Mouse (Mus musculus) kidney, embryonic 14.5 days (tissue): ENCODE results near the gene Rbfox2. TPM values are rescaled to one million over a fixed set of nuclear protein-coding genes. Genes with fewer than 3 reads are reported as not detected.

Experiments used
- ATAC-seq: fragments of 200-750 bp; cut with Nextera tagmentation; 2 replicates; pipeline ENCODE4 v1.8.0; 2017; ENCODE audit warnings: moderate number of reproducible peaks, mild to moderate bottlenecking, moderate TSS enrichment, moderate library complexity; ENCODE audit not compliant: low FRiP score, low TSS enrichment
- H3K27ac ChIP-seq: fragments of 300-500 bp; sonication (generic); 2 replicates; pipeline ENCODE4 v1.5.1; 2014; ENCODE audit warnings: low read depth, mild to moderate bottlenecking, low read length, moderate library complexity, mixed read lengths
- H3K27me3 ChIP-seq: fragments of 300-500 bp; sonication (generic); 2 replicates; pipeline ENCODE4 v1.6.1; 2014; ENCODE audit warnings: mild to moderate bottlenecking, low read length; ENCODE audit not compliant: control insufficient read depth, insufficient read depth
- H3K36me3 ChIP-seq: fragments of 300-500 bp; sonication (generic); 2 replicates; pipeline ENCODE4 v1.6.1; 2014; ENCODE audit warnings: low read length, mixed read lengths; ENCODE audit not compliant: control insufficient read depth, insufficient read depth
- H3K4me1 ChIP-seq: fragments of 300-500 bp; sonication (generic); 2 replicates; pipeline ENCODE4 v1.6.1; 2014; ENCODE audit warnings: low read length, mixed read lengths; ENCODE audit not compliant: control insufficient read depth, insufficient read depth
- H3K4me2 ChIP-seq: fragments of 300-500 bp; sonication (generic); replicated peaks from 2 replicates; pipeline ENCODE4 v1.6.1; 2014; ENCODE audit warnings: low read depth, mild to moderate bottlenecking, low read length
- H3K4me3 ChIP-seq: fragments of 300-500 bp; sonication (generic); 2 replicates; pipeline ENCODE4 v1.5.1; 2014; ENCODE audit warnings: mild to moderate bottlenecking, low read length
- H3K9ac ChIP-seq: fragments of 300-500 bp; sonication (generic); 2 replicates; pipeline ENCODE4 v1.6.1; 2014; ENCODE audit warnings: low read depth, mild to moderate bottlenecking, low read length, moderate library complexity
- H3K9me3 ChIP-seq: fragments of 300-500 bp; sonication (generic); 2 replicates; pipeline ENCODE4 v1.6.1; 2016; ENCODE audit warnings: low read length; ENCODE audit not compliant: control insufficient read depth
- WGBS: fragments of 180-500 bp; shearing (Covaris S2); extraction: QIAGEN DNeasy Blood & Tissue Kit; methylation state at CpG from one replicate; pipeline ENCODE4 v1.1.7; 2014; 5-methylcytosine and 5-hydroxymethylcytosine counted together
- polyA plus RNA-seq: library from polyadenylated mRNA; unstranded; fragments of >200 nt; fragmentation: Nextera tagmentation; extraction: Ambion mirVana; gene quantifications from 2 replicates; pipeline ENCODE4 v1.2.1, GENCODE M21; 2014

Rbfox2 gene
- polyA plus RNA-seq, 1 experiment from 2014 or later = 64.6 TPM

DNA sequence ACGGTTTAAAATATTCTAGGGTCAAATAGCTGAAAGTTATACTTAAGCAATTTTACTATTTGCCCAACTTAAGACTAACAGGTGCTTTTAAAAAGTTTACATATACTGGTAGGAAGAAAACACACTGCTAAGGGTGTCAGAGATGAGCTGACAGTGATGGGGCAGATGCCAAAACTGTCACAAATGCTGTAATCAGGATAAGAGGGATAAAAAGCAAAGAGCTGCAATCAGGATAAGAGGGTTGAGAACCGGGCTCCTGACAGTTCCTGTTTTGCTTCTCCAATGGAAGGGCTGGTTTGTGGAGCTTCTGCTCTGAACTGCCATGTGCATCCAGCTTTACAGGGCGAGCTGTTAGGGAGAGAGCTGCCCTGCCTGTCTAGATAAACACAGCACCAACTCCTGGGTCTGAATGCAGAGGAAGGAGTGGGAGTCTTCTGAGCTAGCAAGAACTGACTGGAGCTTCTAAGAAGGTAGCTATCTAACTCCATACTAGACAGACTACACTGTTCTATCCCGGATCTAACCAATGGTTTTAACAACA, 94.5 kb downstream of the Rbfox2 start:
- Histone ChIP-seq H3K4me1 (peaks cover 32% of the 10 kb centered on the region), H3K4me3 (no peak overlapping the region), H3K9me3 (no peaks in the 10 kb centered on the region), H3K9ac (no peak overlapping the region), H3K4me2 (no peak overlapping the region), H3K27ac (peak overlapping the region; percentile 26; the same call in 1 of the 2 replicates), H3K36me3 (no peaks in the 10 kb centered on the region), H3K27me3 (no peaks in the 10 kb centered on the region)
- WGBS = 52% methylated on average over 4 of the region's 4 CpGs
- ATAC-seq = no peak

DNA sequence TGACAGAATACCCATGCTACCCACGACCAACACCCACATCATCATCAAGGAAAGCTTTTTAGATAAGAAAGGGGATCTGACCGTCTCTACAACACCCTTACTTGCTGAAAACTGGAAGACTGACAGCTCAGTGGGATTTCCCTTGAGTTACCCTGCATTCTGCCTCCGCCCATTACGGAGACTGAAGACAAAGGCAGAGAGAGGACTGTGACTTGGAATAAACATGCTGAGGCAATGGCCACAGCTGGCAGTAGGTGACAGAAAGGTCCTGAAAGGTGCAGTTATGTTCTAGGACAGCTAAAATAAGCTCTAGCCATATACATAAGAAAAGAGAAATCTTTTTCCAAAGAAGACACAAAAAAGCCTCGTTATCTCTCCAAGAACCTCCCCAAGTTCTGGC, 99.8 kb downstream of the Rbfox2 start:
- Histone ChIP-seq H3K9me3 (no peaks in the 10 kb centered on the region), H3K27me3 (no peaks in the 10 kb centered on the region), H3K27ac (no peak overlapping the region), H3K4me1 (peaks cover 19% of the 10 kb centered on the region), H3K9ac (no peak overlapping the region), H3K4me2 (no peak overlapping the region), H3K36me3 (no peaks in the 10 kb centered on the region), H3K4me3 (no peak overlapping the region)
- WGBS = 87% methylated on average over 5 of the region's 5 CpGs
- no peak for ATAC-seq

- no peak for ATAC-seq
- Histone ChIP-seq H3K27ac (no peak overlapping the region), H3K4me1 (peaks cover 19% of the 10 kb centered on the region), H3K9ac (no peak overlapping the region), H3K36me3 (no peaks in the 10 kb centered on the region), H3K4me3 (no peak overlapping the region), H3K9me3 (no peaks in the 10 kb centered on the region), H3K27me3 (no peaks in the 10 kb centered on the region), H3K4me2 (no peak overlapping the region)
- 56% methylated on average over 7 of the region's 7 CpGs for WGBS
Measured at GRCm38 (mm10) chr15:77204951-77205350, 101.9 kb downstream of the Rbfox2 start.

DNA sequence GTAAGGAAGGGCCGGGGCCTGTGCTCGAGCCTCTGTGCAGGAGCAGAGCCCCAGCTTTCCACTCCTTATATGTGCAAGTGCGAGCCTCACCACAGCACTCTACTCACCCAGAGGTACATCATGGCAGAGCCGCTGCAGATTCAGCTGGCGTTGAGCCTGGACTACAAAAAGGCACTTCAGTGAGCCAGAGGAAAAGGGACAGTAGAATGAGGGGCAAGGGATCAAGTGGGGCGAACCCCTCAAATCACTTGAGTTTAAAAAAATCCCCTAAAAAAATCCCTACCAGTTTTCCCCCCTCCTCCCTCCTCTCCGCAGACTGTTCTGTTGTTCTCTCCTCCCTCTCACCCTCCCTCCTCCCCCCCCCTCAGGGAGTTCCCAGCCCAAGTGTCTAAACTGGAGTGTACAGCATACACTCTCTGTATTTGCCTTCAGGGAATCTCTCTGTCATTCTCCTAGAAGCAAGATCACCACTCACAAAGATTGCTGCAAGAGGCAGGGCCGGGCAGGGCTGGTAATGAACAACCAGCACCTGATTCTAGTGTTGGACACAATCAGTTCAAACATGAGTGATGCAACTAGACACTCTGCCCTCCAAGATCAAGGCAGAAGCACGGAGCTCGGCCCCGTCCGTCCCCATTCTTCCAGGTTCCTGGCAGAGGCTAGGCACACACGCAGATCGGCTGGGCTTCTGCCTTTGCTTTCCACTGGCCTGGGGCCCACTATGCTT, 103.4 kb downstream of the Rbfox2 start:
- H3K27me3 ChIP-seq = no peaks in the 10 kb centered on the region
- no peaks in the 10 kb centered on the region for H3K36me3 ChIP-seq
- peaks cover 19% of the 10 kb centered on the region for H3K4me1 ChIP-seq
- no peak overlapping the region for H3K4me3 ChIP-seq
- H3K4me2 ChIP-seq = no peak overlapping the region
- 0 out of 2 replicates have a peak, but pooled peaks have one; percentile 32 for ATAC-seq
- H3K9ac ChIP-seq = peak overlapping the region; percentile 23; the same call in 1 of the 2 replicates
- 61% methylated on average over 14 of the region's 14 CpGs for WGBS
- no peaks in the 10 kb centered on the region for H3K9me3 ChIP-seq
- H3K27ac ChIP-seq = no peak overlapping the region

GRCm38 (mm10) chr15:77202881-77203254, 103.9 kb downstream of the Rbfox2 start:
- Histone ChIP-seq H3K9ac (no peak overlapping the region), H3K4me2 (no peak overlapping the region), H3K27me3 (no peaks in the 10 kb centered on the region), H3K27ac (no peak overlapping the region), H3K36me3 (no peaks in the 10 kb centered on the region), H3K4me1 (peaks cover 19% of the 10 kb centered on the region), H3K4me3 (no peak overlapping the region), H3K9me3 (no peaks in the 10 kb centered on the region)
- no peak for ATAC-seq
- 77% methylated on average over 3 of the region's 3 CpGs for WGBS

GRCm38 (mm10) chr15:77202223-77202622, 104.6 kb downstream of the Rbfox2 start:
- Histone ChIP-seq H3K4me2 (no peak overlapping the region), H3K27me3 (no peaks in the 10 kb centered on the region), H3K4me3 (no peak overlapping the region), H3K36me3 (no peaks in the 10 kb centered on the region), H3K9me3 (no peaks in the 10 kb centered on the region), H3K9ac (no peak overlapping the region), H3K4me1 (peaks cover 19% of the 10 kb centered on the region), H3K27ac (no peak overlapping the region)
- ATAC-seq = no peak
- WGBS = 21% methylated on average over 2 of the region's 2 CpGs

DNA sequence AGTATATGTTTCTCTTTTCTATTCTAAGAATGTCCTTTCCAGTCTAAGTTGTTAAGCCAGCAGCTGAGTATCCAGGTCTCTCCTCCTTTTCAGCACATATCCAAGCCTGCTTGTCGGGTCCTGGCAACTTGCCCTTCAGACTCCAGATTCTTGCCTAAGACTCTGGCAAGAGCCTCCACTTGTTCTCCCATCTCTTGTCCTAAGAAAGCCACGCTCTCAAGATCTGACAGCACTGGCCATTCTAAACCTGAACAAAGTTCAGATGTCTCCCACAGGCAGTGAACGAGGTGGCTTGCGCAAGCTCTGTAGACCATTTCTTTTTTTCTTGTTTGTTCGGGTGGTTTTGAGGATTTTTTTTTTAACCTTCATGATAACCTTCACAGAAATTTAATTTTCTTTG, 110.0 kb downstream of the Rbfox2 start:
- no peak for ATAC-seq
- peaks cover 3% of the 10 kb centered on the region; the same call in 1 of the 2 replicates for H3K4me1 ChIP-seq
- no peaks in the 10 kb centered on the region for H3K36me3 ChIP-seq
- no peaks in the 10 kb centered on the region for H3K27me3 ChIP-seq
- WGBS = 81% methylated on average over 5 of the region's 5 CpGs
- H3K4me2 ChIP-seq = no peak overlapping the region
- H3K9me3 ChIP-seq = no peaks in the 10 kb centered on the region
- no peak overlapping the region for H3K4me3 ChIP-seq
- no peak overlapping the region for H3K9ac ChIP-seq
- H3K27ac ChIP-seq = no peak overlapping the region

GRCm38 (mm10) chr15:77196001-77196400, 110.8 kb downstream of the Rbfox2 start:
- Histone ChIP-seq H3K36me3 (no peaks in the 10 kb centered on the region), H3K4me3 (no peak overlapping the region), H3K27ac (no peak overlapping the region), H3K27me3 (no peaks in the 10 kb centered on the region), H3K9me3 (no peaks in the 10 kb centered on the region), H3K4me1 (peaks cover 3% of the 10 kb centered on the region; the same call in 1 of the 2 replicates), H3K4me2 (no peak overlapping the region), H3K9ac (no peak overlapping the region)
- no peak for ATAC-seq
- WGBS = 86% methylated on average over 2 of the region's 2 CpGs

- H3K27ac ChIP-seq = no peak overlapping the region
- 58% methylated on average over 14 of the region's 14 CpGs for WGBS
- no peak overlapping the region for H3K4me2 ChIP-seq
- no peaks in the 10 kb centered on the region for H3K27me3 ChIP-seq
- no peaks in the 10 kb centered on the region for H3K36me3 ChIP-seq
- no peak overlapping the region for H3K4me3 ChIP-seq
- H3K9ac ChIP-seq = no peak overlapping the region
- no peak for ATAC-seq
- H3K9me3 ChIP-seq = no peaks in the 10 kb centered on the region
- peaks cover 3% of the 10 kb centered on the region; the same call in 1 of the 2 replicates for H3K4me1 ChIP-seq
Measured at GRCm38 (mm10) chr15:77192154-77192935, 114.5 kb downstream of the Rbfox2 start.
